Comparison of ENCODE assay signal across 9 mouse cellular contexts in genomic region chr13:52651383-52652252, GRCm38 (mm10).
DNase-seq lines count a peak whose midpoint lies in the region; ATAC-seq lines count a peak whose summit lies in the region.
"Had no signal": no experiment of that assay in that cellular context is flagged by ENCODE, and none has a peak within 500 bp of the region (broad histone marks: within the 10 kb centered on the region; RNA-seq: fewer than 3 reads in every experiment).

No protein-coding gene starts in this region.

- no peak overlapping the region for H3K4me3 ChIP-seq in hindbrain, embryonic 15.5 days
- H3K4me3 ChIP-seq in neural tube, embryonic 14.5 days (ENCODE audit: low read depth, low read length), result no peak overlapping the region
- H3K4me3 ChIP-seq: heart, embryonic 13.5 days had no signal

- ATAC-seq in hindbrain, embryonic 15.5 days (ENCODE audit: low FRiP score, low read depth), result 0 out of 2 replicates have a peak, but pooled peaks have one; percentile 16
- peak; percentile 58 for ATAC-seq in neural tube, embryonic 14.5 days (ENCODE audit: low read depth)
- no peak for ATAC-seq in inflammation-experienced regulatory T-cells, adult 6 months

- 48% methylated on average over 11 of the region's 12 CpGs for WGBS in hindbrain, embryonic 15.5 days
- 31% methylated on average over 11 of the region's 12 CpGs for WGBS in neural tube, embryonic 14.5 days

- H3K27ac ChIP-seq in hindbrain, embryonic 15.5 days (replicated peaks), result no peak overlapping the region
- H3K27ac ChIP-seq in neural tube, embryonic 14.5 days (ENCODE audit: low read depth, low read length), result no peak overlapping the region
- H3K27ac ChIP-seq: heart, embryonic 13.5 days had no signal

- H3K27me3 ChIP-seq in hindbrain, embryonic 15.5 days, result 0 out of 2 replicates have a peak, but pooled peaks cover 2% of the 10 kb centered on the region
- no peaks in the 10 kb centered on the region for H3K27me3 ChIP-seq in neural tube, embryonic 14.5 days (ENCODE audit: control insufficient read depth, insufficient read depth, low read length)

- H3K4me2 ChIP-seq in hindbrain, embryonic 15.5 days, result no peak overlapping the region
- no peak overlapping the region for H3K4me2 ChIP-seq in neural tube, embryonic 14.5 days (ENCODE audit: low read depth, low read length)
- H3K4me2 ChIP-seq: heart, embryonic 13.5 days had no signal

- no peaks in the 10 kb centered on the region for H3K9me3 ChIP-seq in hindbrain, embryonic 15.5 days
- H3K9me3 ChIP-seq in neural tube, embryonic 14.5 days (ENCODE audit: control insufficient read depth, low read length), result no peaks in the 10 kb centered on the region
- H3K9me3 ChIP-seq: heart, embryonic 13.5 days had no signal

- no peaks in the 10 kb centered on the region for H3K36me3 ChIP-seq in hindbrain, embryonic 15.5 days
- H3K36me3 ChIP-seq in neural tube, embryonic 14.5 days (ENCODE audit: control insufficient read depth, insufficient read depth, low read length), result no peaks in the 10 kb centered on the region

- peak; percentile 37 for DNase-seq in left cerebral cortex, adult 11 months (ENCODE audit: low spot score)
- no peak for DNase-seq in left cerebral cortex, adult 8-10 months (ENCODE audit: low spot score in 2 of 2)
- peak; percentile 54 for DNase-seq in MEL-GATA-1-ER (ENCODE audit: extremely low read depth, low read depth)
- peak; percentile 82 to 92 for DNase-seq in cerebellum, postnatal 10 days
- peak; percentile 34 to 76 for DNase-seq in left cerebral cortex, adult 18-20 months (ENCODE audit: low spot score in 2 of 2)

- no peak overlapping the region for H3K9ac ChIP-seq in hindbrain, embryonic 15.5 days
- H3K9ac ChIP-seq in neural tube, embryonic 14.5 days (replicated peaks; ENCODE audit: low read depth, low read length), result no peak overlapping the region
- H3K9ac ChIP-seq: heart, embryonic 13.5 days had no signal

- no peaks in the 10 kb centered on the region for H3K4me1 ChIP-seq in hindbrain, embryonic 15.5 days (replicated peaks)
- H3K4me1 ChIP-seq in neural tube, embryonic 14.5 days (ENCODE audit: control insufficient read depth, insufficient read depth, low read length), result no peaks in the 10 kb centered on the region
- H3K4me1 ChIP-seq: heart, embryonic 13.5 days had no signal

Comparison
In these comparisons a context has a peak if more than half of its experiments do, and no peak if none do; other contexts are left out.
1. DNase-seq: peak in left cerebral cortex, adult 11 months (single experiment), MEL-GATA-1-ER (single experiment), cerebellum, postnatal 10 days (2 of 2) and left cerebral cortex, adult 18-20 months (2 of 2); none in left cerebral cortex, adult 8-10 months (0 of 2).